Mouse (Mus musculus) embryonic facial prominence, embryonic 13.5 days (tissue): ENCODE data around the gene Gm21822. TPM values are rescaled to one million over a fixed set of nuclear protein-coding genes. Genes with fewer than 3 reads are reported as not detected.
"Not testable (repeated sequence)": the region's sequence is repeated elsewhere in the genome, so short reads cannot be mapped to it uniquely, and the experiment has no call there.

Experiments
- ATAC-seq: fragments of 200-750 bp; cut with Nextera tagmentation; 2 replicates; pipeline ENCODE4 v1.8.0; 2017; ENCODE audit warnings: low read depth; ENCODE audit not compliant: insufficient number of reproducible peaks, insufficient read depth, low FRiP score, low TSS enrichment
- H3K27ac ChIP-seq: fragments of 300-500 bp; sonication (generic); 2 replicates; pipeline ENCODE4 v1.5.1; 2015; ENCODE audit warnings: moderate library complexity, mild to moderate bottlenecking, inconsistent platforms
- H3K27me3 ChIP-seq: fragments of 300-500 bp; sonication (generic); 2 replicates; pipeline ENCODE4 v1.6.1; 2015; ENCODE audit warnings: mild to moderate bottlenecking, inconsistent platforms
- H3K36me3 ChIP-seq: fragments of 300-500 bp; sonication (generic); 2 replicates; pipeline ENCODE4 v1.6.1; 2015; ENCODE audit warnings: mild to moderate bottlenecking, inconsistent platforms
- H3K4me1 ChIP-seq: fragments of 300-500 bp; sonication (generic); 2 replicates; pipeline ENCODE4 v1.6.1; 2015; ENCODE audit warnings: inconsistent platforms
- H3K4me2 ChIP-seq: fragments of 300-500 bp; sonication (generic); 2 replicates; pipeline ENCODE4 v1.6.1; 2015; ENCODE audit warnings: moderate library complexity, mild to moderate bottlenecking, inconsistent platforms
- H3K4me3 ChIP-seq: fragments of 300-500 bp; sonication (generic); 2 replicates; pipeline ENCODE4 v1.5.1; 2015; ENCODE audit warnings: mild to moderate bottlenecking, inconsistent platforms
- H3K9ac ChIP-seq: fragments of 300-500 bp; sonication (generic); 2 replicates; pipeline ENCODE4 v1.6.1; 2015; ENCODE audit warnings: mild to moderate bottlenecking, inconsistent platforms
- H3K9me3 ChIP-seq: fragments of 300-500 bp; sonication (generic); 2 replicates; pipeline ENCODE4 v1.6.1; 2016; ENCODE audit warnings: inconsistent platforms
- WGBS: fragments of 180-500 bp; shearing (Covaris S2); methylation state at CpG from one replicate; pipeline ENCODE4 v1.1.7; 2015; ENCODE audit warnings: mixed read lengths; 5-methylcytosine and 5-hydroxymethylcytosine counted together
- polyA plus RNA-seq: library from polyadenylated mRNA; unstranded; fragments of >200 nt; fragmentation: Nextera tagmentation; extraction: Ambion mirVana; gene quantifications from 2 replicates; pipeline ENCODE4 v1.2.1, GENCODE M21; 2015

Gene Gm21822
- not detected in 2 replicates for polyA plus RNA-seq

- H3K4me3 ChIP-seq, H3K4me1 ChIP-seq, H3K27me3 ChIP-seq, H3K9ac ChIP-seq, H3K4me2 ChIP-seq, H3K36me3 ChIP-seq, H3K9me3 ChIP-seq, ATAC-seq, H3K27ac ChIP-seq: not testable (repeated sequence)
- WGBS, result no CpG with 5 or more reads among the region's 3 CpGs
Measured at GRCm38 (mm10) chrY:18654182-18654581, at the start of gene Gm21822. Gm21822 (plus strand) TSS chrY:18654482.
